Mouse (Mus musculus): ENCODE data around the gene Scd2.

GRCm38 (mm10) chr19:44248854-44249351 is 44.6 kb upstream of the Scd2 start:
- TF ChIP-seq CTCF (IDR thresholded peaks at IDR 0.05; ENCODE audit: extremely low read depth, insufficient read depth, insufficient read length, insufficient replicate concordance) (no peak), POLR2A (IDR thresholded peaks at IDR 0.05; ENCODE audit: low read depth, low read length) (no peak)

Data from spleen, adult 2 months (tissue).